20 mouse cellular contexts compared by ENCODE assay signal in genomic region chr2:49822312-49822711, GRCm38 (mm10). TPM values are rescaled to one million over a fixed set of nuclear protein-coding genes. Genes with fewer than 3 reads are reported as not detected.
"Had no signal": no experiment of that assay in that cellular context is flagged by ENCODE, and none has a peak within 500 bp of the region (broad histone marks: within the 10 kb centered on the region; RNA-seq: fewer than 3 reads in every experiment).

No protein-coding gene starts in this region.

- H3K36me3 ChIP-seq: liver, embryonic 13.5 days; midbrain, embryonic 10.5 days; midbrain, embryonic 13.5 days; neural tube, embryonic 13.5 days; stomach, embryonic 15.5 days had no signal

- H3K9me3 ChIP-seq: liver, embryonic 13.5 days; megakaryocyte, embryonic 14.5 days; midbrain, embryonic 10.5 days; midbrain, embryonic 13.5 days; neural tube, embryonic 13.5 days; stomach, embryonic 15.5 days had no signal

- DNase-seq: kidney, adult 18-20 months; kidney, adult 9 months; kidney, postnatal 14 days; kidney, postnatal 4 days; liver, embryonic 13.5 days; lung, adult 2 months; lung, postnatal 36 days; retina, postnatal 1 day; right cerebral cortex, postnatal 14 days; right cerebral cortex, postnatal 4 days; thymus, adult 18-20 months; thymus, postnatal 36 days had no signal

- H3K4me1 ChIP-seq: liver, embryonic 13.5 days; midbrain, embryonic 10.5 days; midbrain, embryonic 13.5 days; neural tube, embryonic 13.5 days had no signal

- H3K4me3 ChIP-seq: liver, embryonic 13.5 days; megakaryocyte, embryonic 14.5 days; midbrain, embryonic 10.5 days; midbrain, embryonic 13.5 days; myocyte; neural tube, embryonic 13.5 days; stomach, embryonic 15.5 days had no signal

- H3K27me3 ChIP-seq: liver, embryonic 13.5 days; midbrain, embryonic 13.5 days; neural tube, embryonic 13.5 days; stomach, embryonic 15.5 days had no signal

- H3K27ac ChIP-seq: liver, embryonic 13.5 days; midbrain, embryonic 10.5 days; midbrain, embryonic 13.5 days; neural tube, embryonic 13.5 days; stomach, embryonic 15.5 days had no signal

RNA-seq across cellular contexts. Expression of gene Lypd6b, which starts 34.8 kb away (rescaled TPM):
- total RNA-seq: liver, adult 2 months; monocyte, adult 5-6 weeks had no signal
- polyA plus RNA-seq: liver, adult 2 months; liver, embryonic 13.5 days had no signal
